Mouse (Mus musculus) left cerebral cortex, postnatal 14 days (tissue): Measurements from ENCODE around the gene Prss8. TPM values are rescaled to one million over a fixed set of nuclear protein-coding genes. Genes with fewer than 3 reads are reported as not detected.
"Not testable (repeated sequence)": the region's sequence is repeated elsewhere in the genome, so short reads cannot be mapped to it uniquely, and the experiment has no call there.

ENCODE experiments used
- DNase-seq, 2 experiments: peaks; one replicate each; pipeline ENCODE4 v3.0.0; 2021 to 2022; ENCODE audit warnings: low spot score in 2 of 2, mixed read lengths in 1 of 2
- intact Hi-C: fragments of 180-260 bp; cut with DNase I; formaldehyde crosslinking; loops from one replicate; pipeline ENCODE4 v1.15.1; 2025
- total RNA-seq, 2 experiments: library from RNA; stranded (reverse); gene quantifications; 2 replicates each; pipeline ENCODE4 v1.2.3; 2021

The Prss8 gene
- total RNA-seq, 2 experiments from 2014 or later: 0.89 TPM; not detected in 1

GRCm38 (mm10) chr7:127899997-127900396 lies 29.9 kb downstream of the Prss8 start:
- DNase-seq: no peak
- intact Hi-C loops: no loop called here

- no peak for DNase-seq
- intact Hi-C loops: no loop called here
These were observed 31.5 kb downstream of the Prss8 start for GRCm38 (mm10) chr7:127898179-127898956.

- no peak for DNase-seq
- intact Hi-C loops: no loop called here
These were observed 32.4 kb downstream of the Prss8 start for GRCm38 (mm10) chr7:127897542-127897941.

GRCm38 (mm10) chr7:127896384-127896783 lies 33.5 kb downstream of the Prss8 start:
- intact Hi-C loops: no loop called here
- DNase-seq: peak; percentile 51 to 68

GRCm38 (mm10) chr7:127895891-127896290 lies 34.0 kb downstream of the Prss8 start:
- intact Hi-C loops, DNase-seq: not testable (repeated sequence)

GRCm38 (mm10) chr7:127895442-127895841 lies 34.5 kb downstream of the Prss8 start, which contains the start of the genes Gm21974 and Vkorc1:
Gene Gm21974 (minus strand): TSS chr7:127895454.
Gene Vkorc1 (minus strand): TSS chr7:127895617.
- intact Hi-C loops: no loop called here
- peak; percentile 95 to 97 for DNase-seq

- intact Hi-C loops: no loop called here
- no peak for DNase-seq
These were observed 35.4 kb downstream of the Prss8 start for GRCm38 (mm10) chr7:127894480-127894879.

- intact Hi-C loops: no loop called here
- no peak for DNase-seq
These were observed 39.1 kb downstream of the Prss8 start, which contains the start of gene Prss53 for GRCm38 (mm10) chr7:127890798-127891197. Gene Prss53 (minus strand): TSS chr7:127890970.

- intact Hi-C loops: no loop called here
- no peak for DNase-seq
These were observed 41.1 kb downstream of the Prss8 start for GRCm38 (mm10) chr7:127888821-127889220.

- no peak for DNase-seq
- intact Hi-C loops: no loop called here
These were observed 42.1 kb downstream of the Prss8 start for GRCm38 (mm10) chr7:127887781-127888180.

- no peak for DNase-seq
- intact Hi-C loops: no loop called here
These were observed 42.7 kb downstream of the Prss8 start for GRCm38 (mm10) chr7:127887191-127887590.

- intact Hi-C loops: no loop called here
- no peak for DNase-seq
These were observed 43.4 kb downstream of the Prss8 start for GRCm38 (mm10) chr7:127886551-127886950.

GRCm38 (mm10) chr7:127885951-127886350 lies 44.0 kb downstream of the Prss8 start:
- intact Hi-C loops: no loop called here
- DNase-seq: peak in 1 of 2 experiments; percentile 35

- intact Hi-C loops: no loop called here
- DNase-seq: no peak
These were observed 49.5 kb downstream of the Prss8 start for GRCm38 (mm10) chr7:127880431-127880830.

GRCm38 (mm10) chr7:127879301-127879700 lies 50.6 kb downstream of the Prss8 start:
- intact Hi-C loops: no loop called here
- DNase-seq: no peak

GRCm38 (mm10) chr7:127876467-127877348 lies 53.2 kb downstream of the Prss8 start, which contains the start of gene Zfp668:
Gene Zfp668 (minus strand): TSS chr7:127876828.
- intact Hi-C loops: no loop called here
- peak; percentile 93 for DNase-seq

- DNase-seq: peak; percentile 48 to 71
- intact Hi-C loops: no loop called here
These were observed 53.9 kb downstream of the Prss8 start, which contains the start of gene Zfp646 for GRCm38 (mm10) chr7:127876041-127876466. Gene Zfp646 (plus strand): TSS chr7:127876221.
